Mouse (Mus musculus): ENCODE measurements around the gene Scn11a. TPM values are rescaled to one million over a fixed set of nuclear protein-coding genes. Genes with fewer than 3 reads are reported as not detected.

Gene Scn11a
- total RNA-seq, 1 experiment from 2014 or later, result not detected

DNA sequence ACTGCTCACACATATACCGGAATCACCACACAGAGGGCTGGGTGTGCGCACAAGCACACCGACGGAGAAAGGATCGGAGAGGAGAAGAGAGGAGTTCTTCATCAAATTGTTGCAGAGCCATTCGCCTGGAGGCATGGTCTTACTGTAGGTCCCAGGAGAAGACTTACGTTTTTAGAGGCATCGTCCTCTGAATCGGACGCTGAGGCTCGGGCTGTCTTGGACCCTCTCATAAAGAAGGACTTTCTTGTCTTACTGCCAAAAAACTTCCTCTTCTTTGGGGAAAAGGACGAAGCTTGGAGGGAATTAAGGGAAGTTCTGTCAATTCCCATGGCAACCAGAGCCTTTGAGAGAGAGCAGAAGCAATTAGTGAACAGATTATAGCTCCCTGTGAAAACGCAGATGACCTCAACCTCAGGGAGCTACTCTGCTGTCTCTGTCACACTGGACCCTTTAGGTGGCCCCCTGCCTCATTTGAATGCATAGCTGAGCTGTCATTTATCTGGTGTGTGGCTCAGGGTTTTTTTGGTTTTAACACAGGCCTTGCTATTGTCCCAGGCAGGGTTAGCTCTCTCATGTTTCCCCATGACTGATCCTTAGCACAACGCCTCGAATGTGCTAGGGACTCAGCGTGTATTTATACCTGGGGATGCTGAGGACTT lies 22.0 kb downstream of the Scn11a start:
- no peak for ATAC-seq (ENCODE audit: extremely low read depth, insufficient number of reproducible peaks, low FRiP score, poor library complexity, severe bottlenecking)

DNA sequence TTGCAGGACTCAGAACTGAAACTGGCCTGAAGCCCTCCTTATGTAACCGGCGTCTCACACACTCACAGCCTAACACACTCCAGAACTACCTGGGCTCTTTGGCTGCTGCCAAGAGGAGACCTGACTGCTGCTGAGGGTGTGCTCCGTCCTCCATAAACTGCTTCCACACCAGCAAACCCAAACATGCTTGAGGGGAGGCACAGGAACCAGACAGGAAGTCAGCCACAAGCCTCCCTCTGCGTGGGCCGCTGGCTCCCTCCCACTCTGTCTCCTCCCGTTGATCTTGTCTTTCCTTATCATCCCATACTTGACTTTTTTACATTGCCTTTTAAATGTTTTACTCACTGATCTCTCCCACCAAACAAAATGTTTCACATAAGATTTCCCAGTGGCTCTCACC lies 23.8 kb downstream of the Scn11a start:
- no peak for ATAC-seq (ENCODE audit: extremely low read depth, insufficient number of reproducible peaks, low FRiP score, poor library complexity, severe bottlenecking)

DNA sequence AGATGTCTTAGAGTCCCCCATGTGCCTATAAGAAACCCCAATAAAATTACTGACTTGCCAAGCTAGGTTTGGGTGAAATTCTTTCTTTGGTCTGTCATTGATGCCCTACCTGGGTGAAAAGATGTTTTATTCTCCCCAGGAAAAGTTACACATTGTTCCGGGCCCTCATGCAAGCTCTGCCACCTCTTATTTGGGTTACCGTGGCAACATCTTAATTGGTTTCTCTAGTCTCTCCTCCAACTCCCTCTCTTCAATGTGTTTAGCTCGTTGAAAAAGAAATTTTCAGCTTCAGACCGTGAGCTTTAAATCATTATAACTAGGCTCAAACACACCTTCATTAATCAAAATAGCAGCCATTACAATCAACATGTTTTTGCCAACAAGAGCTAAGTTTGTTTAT lies 28.5 kb downstream of the Scn11a start:
- ATAC-seq (ENCODE audit: extremely low read depth, insufficient number of reproducible peaks, low FRiP score, poor library complexity, severe bottlenecking), result no peak

DNA sequence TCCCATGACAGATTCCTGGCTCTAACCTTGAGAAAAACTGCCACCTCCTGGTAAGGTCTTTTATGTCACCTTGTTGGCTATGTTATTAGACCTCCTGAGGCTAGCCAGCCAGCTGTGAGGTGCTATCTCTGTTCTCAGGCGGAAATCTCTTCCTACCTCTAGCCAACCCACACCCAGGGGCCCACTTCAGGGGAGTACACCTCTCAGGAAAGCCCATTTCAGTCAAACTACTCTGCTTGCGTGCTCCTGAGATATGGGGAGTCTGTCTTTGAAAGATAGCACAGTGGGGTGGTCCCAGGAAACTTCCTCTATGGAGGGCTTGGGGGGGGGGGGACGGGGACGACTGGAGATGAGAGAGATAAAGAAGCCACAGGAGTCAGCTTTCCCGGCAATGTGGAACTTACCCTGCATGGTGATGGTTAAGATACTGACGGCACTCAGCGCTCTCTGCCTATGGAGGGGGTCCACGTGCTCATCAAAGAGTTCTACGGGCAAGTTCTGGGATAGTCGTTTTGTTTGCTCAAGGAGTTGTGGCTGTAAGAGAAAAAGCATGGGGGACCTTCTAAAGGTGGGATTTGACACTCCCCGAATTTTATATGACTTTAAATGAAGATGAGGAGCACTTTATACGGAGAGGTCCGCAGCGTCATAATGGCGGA lies 29.9 kb downstream of the Scn11a start:
- ATAC-seq (ENCODE audit: extremely low read depth, insufficient number of reproducible peaks, low FRiP score, poor library complexity, severe bottlenecking), result no peak

DNA sequence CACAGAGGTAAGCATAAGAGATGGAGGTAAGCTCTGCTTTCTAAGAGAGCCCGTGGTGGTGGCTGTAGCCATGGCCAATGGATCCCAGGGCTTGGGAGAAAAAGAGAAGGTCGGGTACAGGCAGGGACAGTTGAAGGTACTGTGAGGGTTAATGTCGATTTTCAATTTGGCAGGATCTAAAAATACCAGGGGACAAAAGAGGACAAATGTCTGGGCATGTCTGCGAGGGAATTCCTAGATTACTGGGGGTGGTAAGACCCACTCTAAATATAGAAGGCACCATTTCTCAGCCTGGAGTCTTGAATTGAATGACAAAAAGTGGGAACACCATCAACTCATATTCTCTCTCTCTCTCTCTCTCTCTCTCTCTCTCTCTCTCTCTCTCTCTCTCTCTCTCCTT lies 30.8 kb downstream of the Scn11a start:
- ATAC-seq (ENCODE audit: extremely low read depth, insufficient number of reproducible peaks, low FRiP score, poor library complexity, severe bottlenecking), result no peak

DNA sequence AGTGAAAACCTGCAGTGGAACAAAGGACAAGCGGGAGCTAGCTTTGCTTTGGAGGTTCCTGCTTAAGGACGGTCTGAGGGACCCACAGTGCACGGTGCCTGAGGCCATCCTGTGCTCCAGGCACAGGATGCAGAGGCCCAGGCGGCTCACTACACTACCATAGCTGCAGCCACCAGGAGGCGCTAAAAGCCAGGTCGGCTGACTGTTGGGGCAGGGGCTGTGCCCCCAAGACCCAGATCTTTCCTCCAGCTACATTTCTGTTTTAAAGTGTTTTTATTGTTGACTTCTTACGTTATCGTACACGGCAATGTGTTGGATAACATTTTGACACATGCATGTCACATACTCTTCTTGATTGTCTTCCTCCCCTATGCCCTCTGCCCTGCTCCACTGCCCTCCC lies 32.8 kb downstream of the Scn11a start:
- ATAC-seq (ENCODE audit: extremely low read depth, insufficient number of reproducible peaks, low FRiP score, poor library complexity, severe bottlenecking), result no peak

DNA sequence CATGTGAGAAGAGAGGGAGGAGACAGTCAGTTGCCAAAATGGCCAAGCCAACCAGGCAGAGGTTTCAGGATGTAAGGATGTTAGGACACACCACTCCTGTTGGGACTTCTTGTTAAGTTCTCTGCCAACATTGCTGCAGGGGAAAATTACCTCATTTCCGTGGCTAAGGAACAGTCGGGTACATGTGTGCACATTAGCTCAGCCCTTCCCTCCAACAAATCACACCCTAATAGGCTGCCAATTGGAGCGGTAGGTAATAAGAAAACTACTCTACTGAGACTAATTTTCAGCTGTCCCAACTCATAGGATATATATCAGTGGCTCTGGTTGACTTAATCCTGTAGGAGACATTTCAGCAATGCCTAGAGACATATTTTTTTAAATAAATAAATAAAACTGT lies 44.4 kb downstream of the Scn11a start:
- no peak for ATAC-seq (ENCODE audit: extremely low read depth, insufficient number of reproducible peaks, low FRiP score, poor library complexity, severe bottlenecking)

DNA sequence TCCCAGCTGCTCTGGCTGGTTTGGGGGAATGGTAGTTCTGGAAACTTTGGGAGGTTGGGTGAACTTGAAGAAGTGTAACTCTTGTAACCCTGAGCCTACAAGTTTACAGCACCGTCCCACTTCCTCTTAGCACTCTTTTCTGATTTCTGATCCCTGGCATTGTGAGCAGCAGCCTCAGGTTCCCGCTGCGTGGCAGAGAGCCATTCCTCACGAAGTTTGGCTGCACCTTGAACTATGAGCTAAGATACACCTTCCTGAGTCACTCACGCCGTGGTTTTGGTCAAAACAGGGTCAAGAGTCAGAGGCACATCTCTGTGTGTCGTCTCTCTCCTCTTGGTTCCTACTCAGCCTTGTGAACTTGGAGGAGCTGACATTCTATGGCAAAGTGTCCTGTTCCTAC lies 48.6 kb downstream of the Scn11a start:
- no peak for ATAC-seq (ENCODE audit: extremely low read depth, insufficient number of reproducible peaks, low FRiP score, poor library complexity, severe bottlenecking)

DNA sequence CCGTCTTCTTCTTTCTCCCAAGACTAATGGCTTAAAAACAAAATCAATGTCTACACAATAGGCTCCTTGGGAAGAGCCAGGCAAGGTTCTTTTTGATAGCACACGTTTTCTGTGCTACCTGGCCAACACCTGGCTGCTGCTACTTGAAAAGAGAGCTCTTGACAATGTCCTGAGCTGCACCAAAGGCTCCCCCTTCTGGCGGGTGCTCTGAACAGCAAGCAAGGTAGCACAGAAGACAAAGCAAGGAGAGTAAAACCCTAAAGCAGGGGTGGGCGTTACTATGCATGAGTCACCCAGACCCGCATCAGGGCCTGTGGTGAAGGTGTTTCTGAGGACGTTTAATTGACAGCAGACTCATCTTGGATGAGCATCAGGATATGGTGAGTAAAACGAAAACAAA lies 56.7 kb downstream of the Scn11a start:
- no peak for ATAC-seq (ENCODE audit: extremely low read depth, insufficient number of reproducible peaks, low FRiP score, poor library complexity, severe bottlenecking)

DNA sequence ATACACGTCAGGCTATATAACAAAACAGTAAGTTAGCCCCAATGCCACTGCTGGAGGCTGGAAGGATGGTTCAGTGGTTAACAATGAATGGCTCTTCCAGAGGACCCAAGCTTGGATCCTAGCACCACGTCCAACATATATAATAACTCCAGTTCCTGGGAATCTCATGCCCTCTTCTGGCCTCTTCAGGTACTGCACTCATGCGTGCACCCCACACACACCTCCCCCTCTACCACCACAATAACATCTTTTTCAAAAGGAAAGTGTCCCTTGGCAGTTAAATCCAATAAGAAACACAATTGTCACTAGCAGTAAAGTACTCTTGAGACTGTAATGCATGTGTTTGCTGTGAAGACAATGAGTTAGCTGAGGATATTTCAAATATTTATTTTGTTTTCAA lies 65.0 kb downstream of the Scn11a start:
- ATAC-seq (ENCODE audit: extremely low read depth, insufficient number of reproducible peaks, low FRiP score, poor library complexity, severe bottlenecking), result no peak

DNA sequence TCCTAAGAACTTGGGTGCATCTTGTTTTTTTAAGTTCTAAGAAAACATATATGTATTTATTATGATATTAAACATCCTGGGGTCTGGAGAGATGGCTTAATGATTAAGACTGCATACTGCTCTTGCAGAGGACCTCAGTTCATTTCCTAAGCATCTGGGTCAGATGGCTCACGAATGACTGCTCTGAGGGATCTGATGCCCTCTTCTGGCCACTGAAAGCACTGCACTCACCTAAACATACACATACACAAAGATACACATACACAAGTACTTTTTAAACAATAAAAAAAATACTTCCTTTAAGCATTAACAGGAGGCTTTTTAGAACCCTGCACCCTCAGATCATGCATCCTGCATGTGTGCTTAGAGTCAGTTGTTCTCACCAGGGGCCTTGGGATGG lies 65.8 kb downstream of the Scn11a start:
- ATAC-seq (ENCODE audit: extremely low read depth, insufficient number of reproducible peaks, low FRiP score, poor library complexity, severe bottlenecking), result no peak

DNA sequence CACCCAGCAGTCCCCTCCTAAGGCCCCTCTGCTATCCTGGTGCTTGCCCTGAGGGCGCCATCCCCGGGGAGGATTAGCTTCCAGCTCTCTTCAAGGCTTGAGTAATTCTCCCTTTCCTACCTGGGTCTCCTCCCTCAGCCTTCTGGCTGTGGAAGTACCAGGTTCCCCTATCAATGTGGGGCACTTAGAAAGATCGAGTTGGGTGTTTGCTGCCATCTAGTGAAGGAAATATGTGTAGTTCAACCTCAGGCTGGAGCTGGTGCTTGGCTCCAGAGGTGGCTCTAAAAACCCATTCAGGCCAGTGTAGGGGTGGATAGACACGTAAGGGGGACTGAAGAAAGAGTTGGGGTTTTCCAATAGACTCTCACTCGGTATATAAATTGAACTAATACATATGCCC lies 73.7 kb downstream of the Scn11a start:
- ATAC-seq (ENCODE audit: extremely low read depth, insufficient number of reproducible peaks, low FRiP score, poor library complexity, severe bottlenecking), result peak; percentile 37; the same call in 1 of the 2 replicates

DNA sequence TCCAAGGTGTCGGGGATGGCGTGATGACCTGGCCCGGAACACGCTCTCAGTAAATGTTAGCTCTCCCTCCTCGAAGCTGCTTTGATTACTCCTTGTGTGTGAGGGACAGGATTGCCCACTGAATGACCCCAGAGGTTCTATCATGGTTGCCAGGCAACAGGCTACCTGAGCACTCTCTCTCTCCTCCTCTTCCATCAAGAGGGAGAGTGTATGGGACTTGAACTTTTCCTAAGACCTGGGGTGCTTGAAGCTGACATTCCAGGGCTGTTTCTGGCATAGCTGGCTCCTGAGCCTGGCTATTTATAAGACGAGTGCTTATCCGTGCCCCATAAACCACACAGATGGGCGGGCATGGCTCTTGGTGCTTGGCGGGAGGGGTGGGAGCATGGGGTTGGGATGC lies 76.1 kb downstream of the Scn11a start:
- ATAC-seq (ENCODE audit: extremely low read depth, insufficient number of reproducible peaks, low FRiP score, poor library complexity, severe bottlenecking), result no peak

DNA sequence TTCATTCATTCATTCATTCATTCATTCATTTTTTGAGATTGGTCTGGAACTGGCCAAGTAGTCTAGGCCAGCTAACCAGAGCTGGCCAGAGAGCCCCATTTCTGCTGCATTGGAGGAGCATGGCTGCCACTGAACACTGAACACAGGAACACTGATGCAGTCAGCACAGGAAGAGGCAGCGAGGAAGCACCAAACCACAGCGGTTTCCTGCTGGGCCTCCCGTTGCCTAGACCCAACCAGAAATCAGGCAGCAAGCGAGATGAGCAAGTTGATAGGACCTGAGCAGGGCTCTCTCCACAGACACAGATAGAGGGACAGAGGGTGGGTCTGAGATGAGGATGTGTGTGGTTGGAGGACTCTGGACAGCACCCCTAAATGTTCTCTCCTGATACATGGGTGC lies 81.4 kb downstream of the Scn11a start:
- ATAC-seq (ENCODE audit: extremely low read depth, insufficient number of reproducible peaks, low FRiP score, poor library complexity, severe bottlenecking), result peak; percentile 73; the same call in 1 of the 2 replicates

DNA sequence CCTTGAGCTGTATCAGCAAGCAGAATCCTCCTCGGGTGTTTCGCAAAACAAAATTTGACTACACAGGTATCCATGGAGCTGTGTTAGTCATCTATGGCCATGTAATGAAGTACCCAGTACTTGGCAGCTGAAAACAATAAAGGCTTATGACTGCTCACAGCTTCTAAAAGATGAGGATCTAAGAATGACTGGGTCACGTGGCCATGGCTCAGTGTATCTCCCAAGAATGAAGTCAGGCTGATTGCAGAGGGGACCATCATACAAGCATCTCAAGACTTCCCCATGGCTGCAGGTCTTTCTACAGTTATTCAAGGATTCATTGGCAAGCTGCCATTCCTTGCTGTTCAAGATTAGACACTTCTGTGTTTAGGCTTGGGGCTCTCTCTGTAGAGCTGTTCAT lies 81.9 kb downstream of the Scn11a start:
- no peak for ATAC-seq (ENCODE audit: extremely low read depth, insufficient number of reproducible peaks, low FRiP score, poor library complexity, severe bottlenecking)

DNA sequence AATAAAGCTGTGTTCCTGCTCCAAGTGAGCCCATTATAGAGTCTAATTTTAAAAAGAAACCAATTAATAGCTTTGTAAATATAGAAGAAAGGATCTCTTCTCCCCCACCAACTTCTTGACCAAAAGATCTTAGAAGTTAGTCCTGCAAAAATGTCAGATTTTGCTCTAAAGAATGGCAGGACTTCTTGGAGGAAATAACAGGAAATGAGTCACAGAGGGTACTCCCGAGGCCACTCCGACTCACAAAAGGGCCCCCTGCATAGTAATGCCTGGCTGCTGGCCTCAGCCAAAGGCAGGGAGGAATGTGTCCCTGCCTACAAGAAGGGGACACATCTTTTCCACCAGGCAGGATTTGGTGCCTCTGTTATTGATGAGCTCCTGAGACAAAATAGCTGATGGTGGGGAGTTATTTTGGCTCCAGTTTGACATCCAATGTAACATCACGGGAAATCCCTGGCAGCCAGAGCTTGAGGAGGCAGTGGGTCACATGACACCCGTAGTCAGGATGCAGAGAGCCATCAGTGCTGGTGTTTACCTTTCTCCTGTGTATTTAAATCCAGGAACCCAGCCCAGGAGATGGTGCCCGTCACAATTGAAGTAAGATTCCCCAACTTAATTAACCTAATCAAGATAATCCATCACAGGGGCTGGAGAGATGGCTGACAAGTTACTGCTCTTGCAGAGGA lies 84.0 kb downstream of the Scn11a start:
- no peak for ATAC-seq (ENCODE audit: extremely low read depth, insufficient number of reproducible peaks, low FRiP score, poor library complexity, severe bottlenecking)

DNA sequence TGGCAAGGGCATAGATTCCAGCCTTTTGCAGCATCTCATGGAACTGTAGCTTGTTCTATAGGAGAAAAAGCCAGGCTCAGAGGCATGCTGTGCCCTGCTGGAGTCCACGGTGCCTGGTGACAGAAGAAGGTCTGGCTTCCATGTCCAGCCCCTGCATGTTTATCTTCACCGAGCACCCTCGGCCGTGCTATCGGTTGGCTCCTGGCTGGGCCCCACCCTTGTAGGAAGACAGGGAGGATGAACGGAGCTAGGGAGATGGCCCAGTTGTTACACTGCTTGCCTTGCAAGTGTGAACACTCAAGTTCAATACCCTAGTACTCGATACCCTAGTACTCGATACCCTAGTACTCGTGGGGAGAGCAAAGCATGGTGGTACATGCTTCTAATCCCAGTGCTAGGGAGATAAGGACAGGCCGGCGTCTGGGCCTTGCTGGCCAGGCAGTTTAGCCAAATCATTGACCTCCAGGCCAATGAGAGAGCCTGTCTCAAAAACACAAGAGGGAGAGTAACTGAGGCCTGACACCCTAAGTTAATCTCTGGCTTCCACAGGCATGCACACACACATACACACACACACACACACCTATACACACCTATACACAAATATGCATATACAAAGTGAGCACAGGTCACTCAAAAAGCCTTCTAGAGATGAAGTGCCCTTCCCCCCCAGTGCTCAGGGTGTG lies 96.7 kb downstream of the Scn11a start:
- ATAC-seq (ENCODE audit: extremely low read depth, insufficient number of reproducible peaks, low FRiP score, poor library complexity, severe bottlenecking), result no peak

DNA sequence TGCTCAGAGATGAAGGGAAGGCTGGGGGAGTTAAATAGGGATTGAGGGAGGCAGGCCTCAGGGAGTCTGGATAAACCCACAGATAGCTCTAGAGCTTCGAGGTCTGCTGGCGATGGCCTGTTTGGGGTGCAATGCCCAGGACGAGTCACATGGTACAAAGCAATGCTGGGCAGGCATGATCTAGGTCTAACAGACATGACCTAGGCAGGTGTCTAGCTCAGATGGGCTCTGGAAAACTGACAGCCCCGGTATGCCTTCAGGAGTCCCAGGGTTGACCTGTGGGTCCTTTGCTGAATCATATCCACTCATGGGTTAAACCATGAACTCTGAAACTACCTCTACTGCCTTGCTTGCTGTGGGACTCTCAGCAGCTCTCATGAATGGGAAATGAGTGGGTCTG lies 98.3 kb downstream of the Scn11a start:
- no peak for ATAC-seq (ENCODE audit: extremely low read depth, insufficient number of reproducible peaks, low FRiP score, poor library complexity, severe bottlenecking)

DNA sequence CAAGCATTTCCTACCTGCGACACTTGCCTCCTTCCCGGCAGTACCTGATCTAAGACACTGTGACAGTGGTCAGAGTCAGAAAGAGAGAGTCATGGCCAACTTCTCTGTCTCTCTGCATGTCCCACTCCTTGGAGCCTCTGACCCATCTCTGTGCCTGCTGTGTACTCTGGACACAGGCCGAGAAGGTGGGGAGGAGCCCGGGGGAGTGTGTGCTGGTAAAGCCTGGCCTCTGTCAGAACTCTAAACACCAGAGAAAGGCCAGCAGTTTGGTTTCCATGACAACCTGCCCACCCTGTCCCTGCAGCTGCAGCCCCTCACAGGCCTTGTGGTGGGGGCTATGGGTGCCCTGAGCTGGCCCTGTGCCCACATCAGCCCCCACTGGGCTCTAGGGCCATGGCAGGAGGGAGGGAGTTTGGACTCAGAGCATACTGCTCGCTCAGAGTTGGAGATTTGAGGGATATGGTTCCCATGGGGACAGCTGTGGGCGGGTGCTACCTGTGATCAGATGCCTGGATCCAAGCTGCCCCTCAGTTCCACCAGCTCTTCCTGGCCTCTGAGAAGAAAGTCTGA lies 99.9 kb downstream of the Scn11a start:
- ATAC-seq (ENCODE audit: extremely low read depth, insufficient number of reproducible peaks, low FRiP score, poor library complexity, severe bottlenecking), result no peak

DNA sequence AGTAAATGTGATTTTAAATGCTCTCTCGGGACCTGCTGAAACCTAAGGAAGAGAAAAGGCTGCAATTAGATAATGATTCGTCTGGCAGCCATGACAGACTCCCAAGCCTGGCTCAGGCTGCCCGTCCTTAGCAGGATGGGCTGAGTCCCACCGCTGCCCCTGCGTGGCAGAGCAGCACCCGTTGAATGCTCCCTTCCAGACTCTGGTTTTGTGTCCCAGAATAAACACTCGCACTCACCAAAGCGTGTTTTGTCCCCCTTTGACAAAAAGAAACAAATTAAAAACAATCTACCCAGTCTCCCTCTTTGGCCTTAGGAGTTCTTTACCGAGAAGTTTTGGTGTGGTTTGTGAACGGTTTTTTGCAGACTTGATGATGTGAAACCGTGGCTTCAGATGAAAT lies 106.0 kb downstream of the Scn11a start, which contains the start of gene Scn10a:
Gene Scn10a, minus strand, starts transcription at position 101 of the 400 bp plus-strand sequence.
- ATAC-seq (ENCODE audit: extremely low read depth, insufficient number of reproducible peaks, low FRiP score, poor library complexity, severe bottlenecking), result no peak
